Mouse (Mus musculus): Measurements from ENCODE around the gene Catip. TPM values are rescaled to one million over a fixed set of nuclear protein-coding genes. Genes with fewer than 3 reads are reported as not detected.
"Not testable (repeated sequence)": the region's sequence is repeated elsewhere in the genome, so short reads cannot be mapped to it uniquely, and the experiment has no call there.

The Catip gene
- polyA plus RNA-seq, 1 experiment from 2014 or later: 0.55 TPM

DNA sequence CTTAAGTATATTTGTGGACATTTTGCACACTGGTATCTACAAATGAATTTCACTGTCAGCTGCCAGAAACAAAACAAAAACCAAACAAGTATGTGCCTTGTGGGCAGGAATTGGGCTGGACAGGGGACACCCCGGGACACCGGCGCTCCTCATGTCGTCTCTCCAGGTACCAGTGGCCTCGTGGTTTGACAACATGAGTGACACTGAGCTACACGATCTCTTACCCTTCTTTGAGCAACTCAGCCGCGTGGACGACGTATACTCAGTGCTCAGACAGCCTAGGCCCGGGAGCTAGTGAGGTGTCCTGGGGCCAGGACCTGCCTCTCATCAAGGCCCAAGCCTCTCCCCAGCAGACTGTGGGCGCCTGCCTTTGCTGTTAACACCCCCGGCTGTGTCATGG lies 33.4 kb downstream of the Catip start:
- H3K9me3 ChIP-seq (ENCODE audit: control insufficient read depth, low read length): no peaks in the 10 kb centered on the region
- no peak for ATAC-seq (ENCODE audit: insufficient number of reproducible peaks, insufficient read depth, low FRiP score, low read depth)
- H3K4me3 ChIP-seq (ENCODE audit: control insufficient read depth in 1 of 2, insufficient read depth in 1 of 2, low read depth in 1 of 2, low read length in 2 of 2): no peak overlapping the region
- no peak overlapping the region for H3K4me2 ChIP-seq (ENCODE audit: low read length)
- peaks cover 26% of the 10 kb centered on the region for H3K36me3 ChIP-seq (ENCODE audit: control insufficient read depth, insufficient read depth, low read length)
- H3K4me1 ChIP-seq (ENCODE audit: control insufficient read depth in 2 of 2, insufficient read depth in 2 of 2, low read length in 2 of 2): peaks cover 10 to 26% of the 10 kb centered on the region in 2 experiments
- H3K27me3 ChIP-seq (ENCODE audit: control insufficient read depth, insufficient read depth, low read length): no peaks in the 10 kb centered on the region
- no peak overlapping the region for H3K9ac ChIP-seq (ENCODE audit: low read length)
- 79% methylated on average over 11 of the region's 13 CpGs for WGBS
- H3K27ac ChIP-seq (replicated peaks in 1 of 2; ENCODE audit: control insufficient read depth in 1 of 2, insufficient read depth in 1 of 2, low read depth in 2 of 2, low read length in 2 of 2): no peak overlapping the region

DNA sequence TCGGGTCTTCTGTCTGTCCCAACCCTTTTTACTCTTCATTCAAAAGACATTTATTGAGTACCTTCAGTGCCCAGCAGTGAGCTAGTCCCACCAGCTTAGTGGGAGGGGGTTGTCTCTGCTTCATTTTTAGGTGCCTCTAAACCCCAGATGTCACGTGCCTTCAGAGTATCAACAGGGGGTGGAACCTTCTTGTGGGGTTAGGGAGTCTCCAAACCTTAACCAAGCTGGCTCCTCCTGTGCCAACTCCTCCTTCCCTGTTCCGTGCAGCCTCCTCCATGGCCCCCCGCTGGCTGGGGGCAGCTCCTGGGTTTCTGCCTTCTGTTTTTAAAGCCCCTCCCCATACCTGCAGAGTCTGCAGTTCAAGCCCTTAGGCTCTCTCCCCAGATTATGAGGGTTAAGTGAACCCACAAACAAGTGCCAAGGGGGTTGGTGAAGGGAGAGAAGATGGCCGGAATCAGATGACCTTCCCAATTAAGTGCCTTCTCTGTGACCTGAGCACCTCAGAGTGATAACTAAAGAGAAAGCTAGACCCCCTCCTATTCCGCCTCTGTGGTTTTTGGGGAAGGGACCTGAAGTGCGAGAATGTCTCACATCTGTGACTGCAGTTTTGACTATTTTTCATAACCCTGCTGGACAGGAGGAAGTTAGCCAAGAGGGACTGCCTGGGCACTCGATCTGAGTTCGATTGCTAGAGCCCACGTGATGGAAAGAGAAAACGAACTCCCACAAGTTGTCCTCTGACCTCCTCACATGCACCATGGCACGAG lies 34.7 kb downstream of the Catip start:
- H3K4me1 ChIP-seq (ENCODE audit: control insufficient read depth in 2 of 2, insufficient read depth in 2 of 2, low read length in 2 of 2): peaks cover 4 to 20% of the 10 kb centered on the region in 2 experiments; a peak in 3 of 4 replicates
- peak overlapping the region; percentile 81 to 92 for H3K27ac ChIP-seq (replicated peaks in 1 of 2; ENCODE audit: control insufficient read depth in 1 of 2, insufficient read depth in 1 of 2, low read depth in 2 of 2, low read length in 2 of 2)
- H3K4me2 ChIP-seq (ENCODE audit: low read length): peak overlapping the region; percentile 91
- H3K9ac ChIP-seq (ENCODE audit: low read length): peak overlapping the region; percentile 60
- ATAC-seq (ENCODE audit: insufficient number of reproducible peaks, insufficient read depth, low FRiP score, low read depth); H3K9me3 ChIP-seq (ENCODE audit: control insufficient read depth, low read length); H3K27me3 ChIP-seq (ENCODE audit: control insufficient read depth, insufficient read depth, low read length): not testable (repeated sequence)
- WGBS: 6% methylated on average over 11 of the region's 12 CpGs
- peaks cover 26% of the 10 kb centered on the region for H3K36me3 ChIP-seq (ENCODE audit: control insufficient read depth, insufficient read depth, low read length)
- H3K4me3 ChIP-seq (ENCODE audit: control insufficient read depth in 1 of 2, insufficient read depth in 1 of 2, low read depth in 1 of 2, low read length in 2 of 2): peak overlapping the region; percentile 29 to 47

DNA sequence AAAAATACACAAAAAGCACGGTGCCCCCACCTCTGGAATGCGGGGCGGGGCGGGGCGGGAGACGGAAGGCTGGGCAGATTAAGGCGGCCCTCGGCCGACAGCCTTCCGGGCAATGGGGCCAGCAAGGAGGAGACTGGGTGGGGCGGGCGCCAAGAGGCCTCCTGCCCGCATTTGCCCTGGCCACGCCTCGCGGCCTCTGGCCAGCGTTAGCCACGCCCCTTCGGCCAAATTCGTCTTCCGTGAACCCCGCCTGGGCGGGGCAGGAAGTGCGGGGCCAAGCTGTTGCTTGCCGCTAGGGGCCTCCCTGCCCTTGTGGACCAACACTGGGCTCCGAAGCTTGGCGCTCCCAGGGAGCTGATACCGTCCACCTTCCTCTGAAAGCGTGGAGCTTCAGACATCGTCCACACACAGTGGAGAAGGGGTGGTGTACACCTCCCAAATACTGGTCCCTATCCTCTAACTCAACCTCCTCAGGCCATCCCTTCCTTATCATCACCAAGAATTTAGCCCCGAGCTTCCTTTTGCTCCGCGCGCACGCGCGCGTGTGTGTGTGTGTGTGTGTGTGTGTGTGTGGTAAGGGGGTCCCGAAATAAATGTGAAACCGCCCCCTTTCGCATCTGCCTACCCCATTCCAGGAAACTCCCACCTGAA lies 35.5 kb downstream of the Catip start:
- H3K4me1 ChIP-seq (ENCODE audit: control insufficient read depth in 2 of 2, insufficient read depth in 2 of 2, low read length in 2 of 2): peaks cover 4 to 20% of the 10 kb centered on the region in 2 experiments; a peak in 3 of 4 replicates
- ATAC-seq (ENCODE audit: insufficient number of reproducible peaks, insufficient read depth, low FRiP score, low read depth): peak; percentile 91
- no peaks in the 10 kb centered on the region for H3K27me3 ChIP-seq (ENCODE audit: control insufficient read depth, insufficient read depth, low read length)
- peak overlapping the region; percentile 81 to 92 for H3K27ac ChIP-seq (replicated peaks in 1 of 2; ENCODE audit: control insufficient read depth in 1 of 2, insufficient read depth in 1 of 2, low read depth in 2 of 2, low read length in 2 of 2)
- 0% methylated on average over 41 of the region's 41 CpGs for WGBS
- H3K9me3 ChIP-seq (ENCODE audit: control insufficient read depth, low read length): no peaks in the 10 kb centered on the region
- H3K36me3 ChIP-seq (ENCODE audit: control insufficient read depth, insufficient read depth, low read length): peaks cover 26% of the 10 kb centered on the region
- H3K9ac ChIP-seq (ENCODE audit: low read length): peak overlapping the region; percentile 79
- peak overlapping the region; percentile 42 to 47 for H3K4me3 ChIP-seq (ENCODE audit: control insufficient read depth in 1 of 2, insufficient read depth in 1 of 2, low read depth in 1 of 2, low read length in 2 of 2)
- peak overlapping the region; percentile 91 for H3K4me2 ChIP-seq (ENCODE audit: low read length)

DNA sequence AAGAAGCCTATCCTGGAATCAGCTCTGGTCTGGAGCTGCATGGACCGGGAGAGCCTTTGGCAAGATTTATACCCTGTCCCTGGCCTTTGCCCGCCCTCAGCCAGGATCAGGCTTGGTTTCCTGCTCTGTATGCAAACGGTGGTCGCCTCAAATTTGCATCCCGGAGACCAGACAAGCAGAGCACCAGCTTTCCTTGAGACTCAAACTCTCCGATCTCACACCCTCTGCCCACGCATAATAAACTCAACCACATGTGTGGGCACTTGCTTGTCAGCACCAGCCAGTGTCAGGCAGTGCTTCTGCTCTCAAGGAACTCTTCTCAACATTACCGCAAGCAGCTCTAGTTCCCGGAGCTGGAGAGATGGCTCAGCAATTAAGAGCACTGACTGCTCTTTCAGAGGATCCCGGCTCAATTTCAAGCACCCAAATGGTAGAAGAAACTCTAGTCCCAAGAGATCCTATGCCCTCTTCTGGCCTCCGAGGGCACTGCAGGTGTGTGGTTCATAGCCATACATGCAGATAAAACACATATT lies 36.1 kb downstream of the Catip start:
- H3K4me1 ChIP-seq (ENCODE audit: control insufficient read depth in 2 of 2, insufficient read depth in 2 of 2, low read length in 2 of 2): peaks cover 4 to 15% of the 10 kb centered on the region in 2 experiments; a peak in 3 of 4 replicates
- ATAC-seq (ENCODE audit: insufficient number of reproducible peaks, insufficient read depth, low FRiP score, low read depth): peak; percentile 7; the same call in 1 of the 2 replicates

DNA sequence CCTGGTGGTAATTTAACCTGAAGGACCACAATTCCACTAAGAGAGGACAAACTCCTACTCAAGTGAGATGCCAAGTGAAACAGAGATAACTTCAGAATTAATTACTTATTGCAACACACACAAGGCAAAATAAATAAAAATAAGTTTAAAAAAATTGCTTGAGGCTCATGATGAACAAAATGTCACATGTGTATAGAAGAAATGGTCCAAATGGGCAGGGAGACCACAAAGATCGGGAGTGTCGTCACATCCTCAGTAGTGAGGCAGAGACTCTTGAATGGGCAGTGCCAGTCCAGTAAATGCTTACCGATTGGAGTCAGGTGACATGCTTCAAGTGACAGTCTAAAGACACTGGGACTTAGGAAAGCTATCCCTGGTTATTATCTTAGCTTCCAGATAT lies 38.6 kb downstream of the Catip start:
- no peaks in the 10 kb centered on the region for H3K9me3 ChIP-seq (ENCODE audit: control insufficient read depth, low read length)
- no peak for ATAC-seq (ENCODE audit: insufficient number of reproducible peaks, insufficient read depth, low FRiP score, low read depth)
- H3K4me1 ChIP-seq (ENCODE audit: control insufficient read depth in 2 of 2, insufficient read depth in 2 of 2, low read length in 2 of 2): peaks cover 4 to 6% of the 10 kb centered on the region in 2 experiments; a peak in 1 of 4 replicates
- H3K9ac ChIP-seq (ENCODE audit: low read length): no peak overlapping the region
- no peak overlapping the region for H3K4me2 ChIP-seq (ENCODE audit: low read length)
- H3K4me3 ChIP-seq (ENCODE audit: control insufficient read depth in 1 of 2, insufficient read depth in 1 of 2, low read depth in 1 of 2, low read length in 2 of 2): no peak overlapping the region
- no peaks in the 10 kb centered on the region for H3K27me3 ChIP-seq (ENCODE audit: control insufficient read depth, insufficient read depth, low read length)
- 69% methylated on average over 3 of the region's 3 CpGs for WGBS
- no peak overlapping the region for H3K27ac ChIP-seq (replicated peaks in 1 of 2; ENCODE audit: control insufficient read depth in 1 of 2, insufficient read depth in 1 of 2, low read depth in 2 of 2, low read length in 2 of 2)
- peaks cover under 1% of the 10 kb centered on the region; the same call in 1 of the 2 replicates for H3K36me3 ChIP-seq (ENCODE audit: control insufficient read depth, insufficient read depth, low read length)

More for the DNA sequence above, 36.1 kb downstream of the Catip start:
- Histone ChIP-seq H3K36me3 (ENCODE audit: control insufficient read depth, insufficient read depth, low read length) (peaks cover 26% of the 10 kb centered on the region), H3K9me3 (ENCODE audit: control insufficient read depth, low read length) (no peaks in the 10 kb centered on the region), H3K4me2 (ENCODE audit: low read length) (peak overlapping the region; percentile 91), H3K27me3 (ENCODE audit: control insufficient read depth, insufficient read depth, low read length) (no peaks in the 10 kb centered on the region), H3K9ac (ENCODE audit: low read length) (peak overlapping the region; percentile 79), H3K4me3 (ENCODE audit: control insufficient read depth in 1 of 2, insufficient read depth in 1 of 2, low read depth in 1 of 2, low read length in 2 of 2) (peak overlapping the region; percentile 42 to 47), H3K27ac (replicated peaks in 1 of 2; ENCODE audit: control insufficient read depth in 1 of 2, insufficient read depth in 1 of 2, low read depth in 2 of 2, low read length in 2 of 2) (peak overlapping the region; percentile 78 to 92)
- WGBS: 3% methylated on average over 11 of the region's 11 CpGs

DNA sequence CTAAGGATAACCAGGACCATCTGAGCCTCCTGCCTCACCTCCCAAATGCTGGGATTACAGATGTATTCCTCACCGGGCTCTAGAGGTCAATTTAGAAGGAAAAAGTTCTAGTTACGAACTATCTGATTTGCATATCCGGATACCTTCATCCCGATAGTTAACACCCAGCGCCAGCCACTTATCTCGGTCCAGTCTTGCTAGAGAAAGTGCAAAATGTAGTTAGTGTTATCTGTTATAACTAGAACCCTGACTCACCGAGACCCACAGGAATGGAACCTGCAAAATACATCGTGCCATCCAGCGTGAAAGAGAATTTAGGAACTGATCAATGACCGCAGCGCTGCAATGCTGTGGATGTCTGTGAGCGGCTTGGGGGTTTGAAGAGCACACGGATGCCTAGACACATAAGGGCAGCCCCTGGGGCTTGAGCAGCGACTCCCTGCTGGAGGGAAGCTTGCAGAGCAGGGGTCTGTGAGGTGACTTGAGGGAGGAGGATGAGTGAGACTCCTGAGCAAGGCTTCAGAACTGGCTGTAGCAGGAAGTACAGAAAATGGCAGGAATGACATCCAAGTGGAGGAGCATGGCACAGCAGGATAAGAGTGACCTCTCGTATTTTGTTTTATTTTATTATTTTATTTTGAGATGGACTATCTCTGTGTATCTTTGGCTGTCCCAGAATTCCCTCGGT lies 39.3 kb downstream of the Catip start:
- H3K4me2 ChIP-seq (ENCODE audit: low read length): peak overlapping the region; percentile 28
- no peak overlapping the region for H3K9ac ChIP-seq (ENCODE audit: low read length)
- WGBS: 44% methylated on average over 16 of the region's 16 CpGs

DNA sequence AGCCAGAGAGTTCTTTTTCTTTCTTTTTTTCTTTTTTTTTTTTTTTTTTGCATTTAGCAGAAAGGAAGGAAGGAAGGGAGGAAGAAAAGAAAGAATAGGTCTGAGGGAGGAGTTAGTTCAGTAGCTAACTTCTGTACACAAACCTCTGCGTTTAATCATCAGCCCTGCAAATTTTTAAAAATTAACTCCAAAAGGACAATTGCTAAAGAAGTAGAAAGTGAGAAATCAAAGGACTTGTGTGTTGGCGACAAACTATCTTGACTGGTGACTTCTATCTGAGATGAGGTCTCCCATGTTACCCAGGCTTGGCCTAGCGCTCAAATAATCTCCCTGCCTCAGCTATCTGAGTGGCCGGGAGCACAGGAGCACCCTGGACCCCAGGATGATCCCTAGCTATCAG lies 42.3 kb downstream of the Catip start:
- H3K27me3 ChIP-seq (ENCODE audit: control insufficient read depth, insufficient read depth, low read length): no peaks in the 10 kb centered on the region
- WGBS: 74% methylated on average over 4 of the region's 4 CpGs
- H3K4me2 ChIP-seq (ENCODE audit: low read length): no peak overlapping the region
- H3K4me3 ChIP-seq (ENCODE audit: control insufficient read depth in 1 of 2, insufficient read depth in 1 of 2, low read depth in 1 of 2, low read length in 2 of 2): no peak overlapping the region
- ATAC-seq (ENCODE audit: insufficient number of reproducible peaks, insufficient read depth, low FRiP score, low read depth): no peak
- H3K4me1 ChIP-seq (ENCODE audit: control insufficient read depth in 2 of 2, insufficient read depth in 2 of 2, low read length in 2 of 2): no peaks in the 10 kb centered on the region
- no peaks in the 10 kb centered on the region for H3K9me3 ChIP-seq (ENCODE audit: control insufficient read depth, low read length)
- H3K36me3 ChIP-seq (ENCODE audit: control insufficient read depth, insufficient read depth, low read length): no peaks in the 10 kb centered on the region
- H3K27ac ChIP-seq (replicated peaks in 1 of 2; ENCODE audit: control insufficient read depth in 1 of 2, insufficient read depth in 1 of 2, low read depth in 2 of 2, low read length in 2 of 2): no peak overlapping the region
- no peak overlapping the region for H3K9ac ChIP-seq (ENCODE audit: low read length)

More for the DNA sequence above, 39.3 kb downstream of the Catip start:
- H3K36me3 ChIP-seq (ENCODE audit: control insufficient read depth, insufficient read depth, low read length): no peaks in the 10 kb centered on the region
- no peaks in the 10 kb centered on the region for H3K27me3 ChIP-seq (ENCODE audit: control insufficient read depth, insufficient read depth, low read length)
- no peaks in the 10 kb centered on the region for H3K9me3 ChIP-seq (ENCODE audit: control insufficient read depth, low read length)
- no peak for ATAC-seq (ENCODE audit: insufficient number of reproducible peaks, insufficient read depth, low FRiP score, low read depth)
- peaks cover 4 to 6% of the 10 kb centered on the region in 2 experiments; a peak in 1 of 4 replicates for H3K4me1 ChIP-seq (ENCODE audit: control insufficient read depth in 2 of 2, insufficient read depth in 2 of 2, low read length in 2 of 2)
- no peak overlapping the region for H3K4me3 ChIP-seq (ENCODE audit: control insufficient read depth in 1 of 2, insufficient read depth in 1 of 2, low read depth in 1 of 2, low read length in 2 of 2)
- no peak overlapping the region for H3K27ac ChIP-seq (replicated peaks in 1 of 2; ENCODE audit: control insufficient read depth in 1 of 2, insufficient read depth in 1 of 2, low read depth in 2 of 2, low read length in 2 of 2)

Data from heart, embryonic 14.5 days (tissue).